Mouse (Mus musculus) hindlimb bud, embryonic 11.5 days (tissue): ENCODE data around the gene Gstcd.

Source experiments
- DNase-seq: peaks from one replicate; pipeline ENCODE4 v3.0.0-alpha.2; 2012; ENCODE audit warnings: low read depth, low spot score; ENCODE audit errors: extremely low spot score

Gstcd gene

GRCm38 (mm10) chr3:133091664-133092273, at the start of gene Gstcd, which contains the start of gene Ints12:
Gstcd (minus strand) TSS chr3:133092033.
Ints12 (plus strand) TSS chr3:133091840.
- peak; percentile 94 for DNase-seq

- no peak for DNase-seq
Measured at GRCm38 (mm10) chr3:133132611-133133010, 40.8 kb upstream of the Gstcd start.

GRCm38 (mm10) chr3:133131372-133131771, 39.5 kb upstream of the Gstcd start:
- DNase-seq: no peak

GRCm38 (mm10) chr3:133113281-133113680, 21.4 kb upstream of the Gstcd start:
- no peak for DNase-seq

- no peak for DNase-seq
Measured at GRCm38 (mm10) chr3:133111741-133112140, 19.9 kb upstream of the Gstcd start.

GRCm38 (mm10) chr3:133109844-133110243, 18.0 kb upstream of the Gstcd start:
- no peak for DNase-seq

- no peak for DNase-seq
Measured at GRCm38 (mm10) chr3:133108731-133109130, 16.9 kb upstream of the Gstcd start.

- no peak for DNase-seq
Measured at GRCm38 (mm10) chr3:133104436-133104835, 12.6 kb upstream of the Gstcd start.

GRCm38 (mm10) chr3:133103768-133104167, 11.9 kb upstream of the Gstcd start:
- DNase-seq: no peak

- DNase-seq: no peak
Measured at GRCm38 (mm10) chr3:133098909-133099308, 7.1 kb upstream of the Gstcd start.

- no peak for DNase-seq
Measured at GRCm38 (mm10) chr3:133098336-133098735, 6.5 kb upstream of the Gstcd start.

GRCm38 (mm10) chr3:133097936-133098335, 6.1 kb upstream of the Gstcd start:
- no peak for DNase-seq

GRCm38 (mm10) chr3:133094305-133094704, 2.5 kb upstream of the Gstcd start:
- DNase-seq: no peak

GRCm38 (mm10) chr3:133092936-133093335, 1.1 kb upstream of the Gstcd start:
- no peak for DNase-seq

GRCm38 (mm10) chr3:133092274-133092853, 531 bp upstream of the Gstcd start:
- DNase-seq: peak; percentile 26

- DNase-seq: peak; percentile 41
Measured at GRCm38 (mm10) chr3:133091121-133091663, 641 bp downstream of the Gstcd start.

- DNase-seq: peak; percentile 47
Measured at GRCm38 (mm10) chr3:133090247-133091120, 1.3 kb downstream of the Gstcd start.

- DNase-seq: peak; percentile 20
Measured at GRCm38 (mm10) chr3:133085858-133086257, 6.0 kb downstream of the Gstcd start.

- DNase-seq: no peak
Measured at GRCm38 (mm10) chr3:133082736-133083135, 9.1 kb downstream of the Gstcd start.

GRCm38 (mm10) chr3:133075560-133075959, 16.3 kb downstream of the Gstcd start:
- no peak for DNase-seq

- DNase-seq: no peak
Measured at GRCm38 (mm10) chr3:133052068-133052467, 39.8 kb downstream of the Gstcd start.
